Mouse (Mus musculus) forebrain, postnatal 0 days (tissue): Measurements from ENCODE around the gene Hoxb4. TPM values are rescaled to one million over a fixed set of nuclear protein-coding genes. Genes with fewer than 3 reads are reported as not detected.
A peak's percentile ranks its signal among the peaks of the same experiment; 100 is the strongest.

Source experiments
- ATAC-seq: fragments of 200-750 bp; cut with Nextera tagmentation; 2 replicates; pipeline ENCODE4 v1.8.0; 2017; ENCODE audit warnings: mild to moderate bottlenecking, moderate library complexity
- DNase-seq: peaks from one replicate; pipeline ENCODE4 v3.0.0-alpha.2; 2015
- H3K27ac ChIP-seq: fragments of 300-500 bp; sonication (generic); 2 replicates; pipeline ENCODE4 v1.5.1; 2014; ENCODE audit warnings: low read depth, mild to moderate bottlenecking, antibody characterized with exemption, low read length, moderate library complexity, mixed read lengths
- H3K27me3 ChIP-seq: fragments of 300-500 bp; sonication (generic); 2 replicates; pipeline ENCODE4 v1.6.1; 2014; ENCODE audit warnings: mild to moderate bottlenecking, low read length, mixed read lengths; ENCODE audit not compliant: insufficient read depth
- H3K36me3 ChIP-seq: fragments of 300-500 bp; sonication (generic); 2 replicates; pipeline ENCODE4 v1.6.1; 2014; ENCODE audit warnings: mild to moderate bottlenecking, moderate library complexity; ENCODE audit not compliant: insufficient read depth
- H3K4me1 ChIP-seq: fragments of 300-500 bp; sonication (generic); 2 replicates; pipeline ENCODE4 v1.6.1; 2014; ENCODE audit warnings: antibody characterized with exemption; ENCODE audit not compliant: insufficient read depth
- H3K4me2 ChIP-seq: fragments of 300-500 bp; sonication (generic); 2 replicates; pipeline ENCODE4 v1.6.1; 2014; ENCODE audit warnings: low read depth, mild to moderate bottlenecking, moderate library complexity
- H3K4me3 ChIP-seq: fragments of 300-500 bp; sonication (generic); 2 replicates; pipeline ENCODE4 v1.5.1; 2014; ENCODE audit warnings: low read depth, low read length, mixed read lengths
- H3K9ac ChIP-seq: fragments of 300-500 bp; sonication (generic); 2 replicates; pipeline ENCODE4 v1.6.1; 2014; ENCODE audit warnings: mild to moderate bottlenecking
- H3K9me3 ChIP-seq: fragments of 300-500 bp; sonication (generic); 2 replicates; pipeline ENCODE4 v1.6.1; 2016; ENCODE audit warnings: low read length
- CTCF ChIP-seq: sonication (generic); IDR thresholded peaks from 2 replicates; pipeline ENCODE4 v1.5.1; 2016; ENCODE audit warnings: antibody characterized with exemption, control low read depth, low read depth
- WGBS: fragments of 180-500 bp; shearing (Covaris S2); extraction: QIAGEN DNeasy Blood & Tissue Kit; methylation state at CpG from one replicate; pipeline ENCODE4 v1.1.7; 2014; 5-methylcytosine and 5-hydroxymethylcytosine counted together
- polyA plus RNA-seq: library from polyadenylated mRNA; unstranded; fragments of >200 nt; fragmentation: Nextera tagmentation; extraction: Ambion mirVana; gene quantifications from 2 replicates; pipeline ENCODE4 v1.2.1, GENCODE M21; 2015
- total RNA-seq: library from RNA; depleted of rRNA; stranded (reverse); fragments of >200 nt; gene quantifications from 2 replicates; pipeline ENCODE4 v1.2.3, GENCODE M21; 2014

The Hoxb4 gene
- total and polyA plus RNA-seq, 2 experiments from 2014 or later, result not detected

- Histone ChIP-seq H3K36me3 (no peaks in the 10 kb centered on the region), H3K4me2 (no peak overlapping the region), H3K9ac (no peak overlapping the region), H3K4me3 (no peak overlapping the region), H3K27me3 (peaks cover 94% of the 10 kb centered on the region), H3K4me1 (no peaks in the 10 kb centered on the region), H3K27ac (no peak overlapping the region), H3K9me3 (no peaks in the 10 kb centered on the region)
- 3% methylated on average over 17 of the region's 17 CpGs for WGBS
- DNase-seq (no peak), ATAC-seq (no peak)
- TF ChIP-seq CTCF, result no peak
These were observed 27.2 kb upstream of the Hoxb4 start for GRCm38 (mm10) chr11:96290705-96291355.

- no peak within 1 kb of the TSS for H3K4me2 ChIP-seq
- H3K27ac ChIP-seq, result no peak within 1 kb of the TSS
- no peaks in the 10 kb centered on the region for H3K9me3 ChIP-seq
- H3K4me1 ChIP-seq, result no peaks in the 10 kb centered on the region
- peaks cover 94% of the 10 kb centered on the region for H3K27me3 ChIP-seq
- ATAC-seq (no peak), DNase-seq (no peak)
- H3K9ac ChIP-seq, result no peak within 1 kb of the TSS
- no peak for TF ChIP-seq CTCF
- no peaks in the 10 kb centered on the region for H3K36me3 ChIP-seq
- whole genome bisulfite sequencing, result 1% methylated on average over 22 of the region's 22 CpGs
- H3K4me3 ChIP-seq, result no peak within 1 kb of the TSS
These were observed 26.1 kb upstream of the Hoxb4 start, which contains the start of gene Hoxb6 for GRCm38 (mm10) chr11:96291681-96292564. Gene Hoxb6, plus strand, starts transcription at chr11:96292476.

- H3K4me2 ChIP-seq, result no peak overlapping the region
- no peak for TF ChIP-seq CTCF
- no peak overlapping the region for H3K9ac ChIP-seq
- H3K4me1 ChIP-seq, result no peaks in the 10 kb centered on the region
- DNase-seq, result no peak
- no peaks in the 10 kb centered on the region for H3K36me3 ChIP-seq
- no peak overlapping the region for H3K4me3 ChIP-seq
- no peak overlapping the region for H3K27ac ChIP-seq
- peaks cover 94% of the 10 kb centered on the region for H3K27me3 ChIP-seq
- no peak for ATAC-seq
- WGBS, result 1% methylated on average over 12 of the region's 12 CpGs
- H3K9me3 ChIP-seq, result no peaks in the 10 kb centered on the region
These were observed 25.3 kb upstream of the Hoxb4 start for GRCm38 (mm10) chr11:96292565-96293301.

GRCm38 (mm10) chr11:96293302-96293921 lies 24.7 kb upstream of the Hoxb4 start:
- Histone ChIP-seq H3K9me3 (no peaks in the 10 kb centered on the region), H3K4me1 (no peaks in the 10 kb centered on the region), H3K36me3 (no peaks in the 10 kb centered on the region), H3K4me2 (no peak overlapping the region), H3K27ac (no peak overlapping the region), H3K27me3 (peaks cover 94% of the 10 kb centered on the region), H3K9ac (no peak overlapping the region), H3K4me3 (no peak overlapping the region)
- 3% methylated on average over 22 of the region's 22 CpGs for WGBS
- ATAC-seq, result no peak
- DNase-seq, result no peak
- TF ChIP-seq CTCF, result no peak

GRCm38 (mm10) chr11:96294245-96295091 lies 23.6 kb upstream of the Hoxb4 start:
- Histone ChIP-seq H3K27ac (no peak overlapping the region), H3K4me1 (no peaks in the 10 kb centered on the region), H3K27me3 (peaks cover 94% of the 10 kb centered on the region), H3K4me3 (no peak overlapping the region), H3K9ac (no peak overlapping the region), H3K36me3 (no peaks in the 10 kb centered on the region), H3K4me2 (no peak overlapping the region), H3K9me3 (no peaks in the 10 kb centered on the region)
- peak; percentile 80 for DNase-seq
- TF ChIP-seq CTCF, result peak; percentile 79
- no peak for ATAC-seq
- WGBS, result 1% methylated on average over 32 of the region's 32 CpGs
